Comparison of ENCODE assay signal across 13 mouse cellular contexts in genomic region chr4:155024170-155025010, GRCm38 (mm10). TPM values are rescaled to one million over a fixed set of nuclear protein-coding genes. Genes with fewer than 3 reads are reported as not detected.
A peak's percentile ranks its signal among the peaks of the same experiment; 100 is the strongest.
DNase-seq lines count a peak whose midpoint lies in the region; ATAC-seq lines count a peak whose summit lies in the region.
"Had no signal": no experiment of that assay in that cellular context is flagged by ENCODE, and none has a peak within 500 bp of the region (broad histone marks: within the 10 kb centered on the region; RNA-seq: fewer than 3 reads in every experiment).

No protein-coding gene starts in this region.

- H3K27ac ChIP-seq in forebrain, embryonic 12.5 days: peak overlapping the region; percentile 78
- H3K27ac ChIP-seq in hindbrain, embryonic 16.5 days (ENCODE audit: low read depth, low read length): peak overlapping the region; percentile 75
- 0 out of 2 replicates have a peak overlapping the region, but pooled peaks have one; percentile 41 for H3K27ac ChIP-seq in neural tube, embryonic 15.5 days (replicated peaks)
- H3K27ac ChIP-seq: liver, embryonic 12.5 days had no signal

- no peak overlapping the region for H3K9ac ChIP-seq in forebrain, embryonic 12.5 days
- 0 out of 2 replicates have a peak overlapping the region, but pooled peaks have one; percentile 18 for H3K9ac ChIP-seq in hindbrain, embryonic 16.5 days (ENCODE audit: low read depth, low read length)
- H3K9ac ChIP-seq in neural tube, embryonic 15.5 days (replicated peaks): no peak overlapping the region
- H3K9ac ChIP-seq: liver, embryonic 12.5 days had no signal

- H3K36me3 ChIP-seq in forebrain, embryonic 12.5 days (replicated peaks): no peaks in the 10 kb centered on the region
- H3K36me3 ChIP-seq in hindbrain, embryonic 16.5 days (ENCODE audit: control insufficient read depth, insufficient read depth, low read length): no peaks in the 10 kb centered on the region
- H3K36me3 ChIP-seq in neural tube, embryonic 15.5 days: no peaks in the 10 kb centered on the region
- H3K36me3 ChIP-seq: liver, embryonic 12.5 days had no signal

- H3K27me3 ChIP-seq in forebrain, embryonic 12.5 days: no peaks in the 10 kb centered on the region
- no peaks in the 10 kb centered on the region for H3K27me3 ChIP-seq in hindbrain, embryonic 16.5 days (replicated peaks; ENCODE audit: control insufficient read depth, insufficient read depth, low read length)
- H3K27me3 ChIP-seq in neural tube, embryonic 15.5 days (replicated peaks): no peaks in the 10 kb centered on the region

- H3K4me1 ChIP-seq in forebrain, embryonic 12.5 days: peaks cover 47% of the 10 kb centered on the region
- H3K4me1 ChIP-seq in hindbrain, embryonic 16.5 days (ENCODE audit: control insufficient read depth, insufficient read depth, low read depth, low read length): peaks cover 14% of the 10 kb centered on the region
- H3K4me1 ChIP-seq in neural tube, embryonic 15.5 days: peaks cover 44% of the 10 kb centered on the region

- peak; percentile 21 for DNase-seq in right cerebral cortex, adult 18-20 months
- DNase-seq in right cerebral cortex, adult 2 months (ENCODE audit: low spot score in 2 of 2): no peak
- DNase-seq in right cerebral cortex, postnatal 36 days (ENCODE audit: low spot score in 2 of 2): no peak
- no peak for DNase-seq in right cerebral cortex, postnatal 4 days
- DNase-seq in gastrocnemius, postnatal 10 days: no peak
- DNase-seq: kidney, postnatal 14 days; lung, postnatal 14 days; right cerebral cortex, postnatal 14 days had no signal

- H3K4me3 ChIP-seq in forebrain, embryonic 12.5 days (replicated peaks): no peak overlapping the region
- no peak overlapping the region for H3K4me3 ChIP-seq in hindbrain, embryonic 16.5 days (ENCODE audit: low read length)
- no peak overlapping the region for H3K4me3 ChIP-seq in neural tube, embryonic 15.5 days (replicated peaks)
- H3K4me3 ChIP-seq: liver, embryonic 12.5 days had no signal

- ATAC-seq in forebrain, embryonic 12.5 days (ENCODE audit: low FRiP score): peak; percentile 45; the same call in 1 of the 2 replicates
- ATAC-seq in hindbrain, embryonic 16.5 days: peak; percentile 31; the same call in 1 of the 2 replicates
- no peak for ATAC-seq in neural tube, embryonic 15.5 days (ENCODE audit: low FRiP score)
- ATAC-seq: liver, embryonic 12.5 days had no signal

- WGBS in forebrain, embryonic 12.5 days: 77% methylated on average over 11 of the region's 11 CpGs
- WGBS in hindbrain, embryonic 16.5 days: 56% methylated on average over 11 of the region's 11 CpGs
- 62% methylated on average over 11 of the region's 11 CpGs for WGBS in neural tube, embryonic 15.5 days

- no peak overlapping the region for H3K4me2 ChIP-seq in forebrain, embryonic 12.5 days
- no peak overlapping the region for H3K4me2 ChIP-seq in hindbrain, embryonic 16.5 days (ENCODE audit: low read length)
- H3K4me2 ChIP-seq in neural tube, embryonic 15.5 days: no peak overlapping the region
- H3K4me2 ChIP-seq: heart, embryonic 11.5 days; liver, embryonic 12.5 days had no signal

- H3K9me3 ChIP-seq in forebrain, embryonic 12.5 days: no peaks in the 10 kb centered on the region
- H3K9me3 ChIP-seq in hindbrain, embryonic 16.5 days (ENCODE audit: control insufficient read depth, low read length): no peaks in the 10 kb centered on the region
- H3K9me3 ChIP-seq in neural tube, embryonic 15.5 days (replicated peaks): no peaks in the 10 kb centered on the region
- H3K9me3 ChIP-seq: liver, embryonic 12.5 days had no signal

RNA-seq across cellular contexts. Expression of gene Plch2, which starts 32.2 kb away (rescaled TPM):
- polyA plus RNA-seq in forebrain, embryonic 12.5 days (2016; fragmentation: Nextera tagmentation; extraction: Ambion mirVana): 4.2 and 5.3 TPM in 2 replicates
- 17.0 and 19.5 TPM in 2 replicates for polyA plus RNA-seq in hindbrain, embryonic 16.5 days (2015; fragmentation: Nextera tagmentation; extraction: Ambion mirVana)
- 16.0 and 18.7 TPM in 2 replicates for polyA plus RNA-seq in neural tube, embryonic 15.5 days (2015; fragmentation: Nextera tagmentation; extraction: Ambion mirVana)
- total RNA-seq in gastrocnemius, postnatal 10 days (2021): under 1 TPM; 0.09 to 0.14 TPM

RNA-seq across cellular contexts. Expression of gene Pex10, which starts 42.4 kb away (rescaled TPM):
- 17.2 and 19.3 TPM in 2 replicates for polyA plus RNA-seq in forebrain, embryonic 12.5 days (2016; fragmentation: Nextera tagmentation; extraction: Ambion mirVana)
- polyA plus RNA-seq in hindbrain, embryonic 16.5 days (2015; fragmentation: Nextera tagmentation; extraction: Ambion mirVana): 20.6 and 21.1 TPM in 2 replicates
- polyA plus RNA-seq in neural tube, embryonic 15.5 days (2015; fragmentation: Nextera tagmentation; extraction: Ambion mirVana): 22.3 and 23.5 TPM in 2 replicates
- total RNA-seq in gastrocnemius, postnatal 10 days (2021): 10 to 100 TPM; 10.5 to 13.6 TPM
